Mouse (Mus musculus): Measurements from ENCODE around the gene Pithd1.

DNA sequence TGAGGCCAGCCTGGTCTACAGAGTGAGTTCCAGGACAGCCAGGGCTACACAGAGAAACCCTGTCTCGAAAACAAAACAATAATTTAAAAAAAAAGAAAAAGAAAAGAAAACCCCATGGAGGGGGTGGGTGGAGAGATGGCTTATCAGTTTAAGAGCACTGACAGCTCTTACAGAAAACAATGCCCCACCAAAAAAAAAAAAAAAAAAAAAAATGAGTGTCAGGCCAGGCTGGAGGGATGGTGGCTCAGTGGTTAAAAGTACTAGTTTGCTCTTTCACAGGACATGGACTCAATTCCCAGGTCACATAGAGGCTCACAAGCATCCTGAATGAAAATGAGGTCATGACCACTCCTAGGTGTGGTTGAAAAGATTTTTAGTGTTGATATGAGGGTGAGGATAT is 46.2 kb upstream of the Pithd1 start:
- TF ChIP-seq POLR2A (IDR thresholded peaks at IDR 0.05; ENCODE audit: low read depth, low read length) = no peak
- TF ChIP-seq CTCF (conservative IDR thresholded peaks at IDR 0.05; ENCODE audit: insufficient read depth, insufficient read length, low read depth, low read length) = no peak
